Mouse (Mus musculus) cerebellum, postnatal 25 days (tissue): Measurements from ENCODE around the gene Klhl24.

ENCODE experiments used
- DNase-seq, 2 experiments: peaks; one replicate each; pipeline ENCODE4 v3.0.0; 2021; ENCODE audit warnings: mixed read lengths in 2 of 2

Gene Klhl24

DNA sequence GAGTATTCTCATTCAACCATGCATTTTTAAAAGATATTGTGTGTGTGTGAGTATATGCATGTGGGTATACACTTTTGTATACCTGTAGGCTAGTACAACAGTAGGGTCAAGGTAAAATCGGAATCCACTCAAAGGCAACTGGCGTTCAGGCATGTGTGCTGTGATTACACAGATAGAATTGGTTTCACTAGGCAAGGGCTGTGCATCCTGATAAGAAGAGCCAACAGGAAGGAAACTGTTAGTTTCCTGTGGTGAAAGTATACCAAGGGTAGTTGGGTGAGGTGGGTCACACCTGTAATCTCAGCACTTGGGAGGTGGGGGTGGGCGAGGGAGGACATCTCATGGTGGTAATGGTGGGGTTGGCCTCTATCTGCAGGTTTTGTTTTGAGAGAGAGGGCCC, 47.2 kb downstream of the Klhl24 start:
- DNase-seq: no peak

DNA sequence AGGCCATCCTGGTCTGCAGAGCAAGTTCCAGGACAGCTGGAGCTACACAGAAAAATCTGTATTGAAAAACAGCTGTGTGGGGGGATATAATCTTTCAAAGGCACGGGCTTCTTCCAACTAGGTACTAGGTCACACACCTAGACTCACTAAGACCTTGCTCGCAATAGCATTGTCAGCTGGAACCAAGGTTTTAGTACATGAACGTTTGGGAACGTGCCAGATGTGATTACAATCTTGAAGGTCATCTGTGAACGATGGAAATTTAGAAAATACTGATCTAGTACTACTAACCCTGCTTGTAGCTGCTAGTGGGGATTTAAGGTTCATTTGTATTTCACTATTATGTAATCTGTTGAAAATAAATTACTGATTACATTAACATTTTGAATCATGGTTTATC, 54.6 kb downstream of the Klhl24 start:
- no peak for DNase-seq

- no peak for DNase-seq
Observed at GRCm38 (mm10) chr16:20153742-20154141, 56.4 kb downstream of the Klhl24 start.

DNA sequence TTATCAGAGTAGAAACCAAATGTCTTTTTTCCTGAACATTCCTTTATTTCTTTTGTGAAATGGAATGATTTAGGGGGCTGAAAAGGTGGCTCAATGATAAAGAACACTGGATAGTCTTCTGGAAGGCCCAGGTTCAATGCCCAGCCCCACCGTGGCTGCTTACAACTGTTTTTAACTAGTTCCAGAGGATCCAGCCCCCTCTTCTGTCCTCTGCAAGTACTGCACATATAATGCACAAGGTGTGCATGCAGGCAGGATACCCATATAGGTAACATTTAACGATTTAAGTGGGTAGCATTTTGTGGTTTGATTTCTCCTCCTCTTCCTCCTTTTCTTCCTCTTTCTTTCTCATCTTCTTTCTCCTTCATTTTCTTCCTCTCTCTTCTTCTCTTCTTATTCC, 62.8 kb downstream of the Klhl24 start:
- DNase-seq: no peak

DNA sequence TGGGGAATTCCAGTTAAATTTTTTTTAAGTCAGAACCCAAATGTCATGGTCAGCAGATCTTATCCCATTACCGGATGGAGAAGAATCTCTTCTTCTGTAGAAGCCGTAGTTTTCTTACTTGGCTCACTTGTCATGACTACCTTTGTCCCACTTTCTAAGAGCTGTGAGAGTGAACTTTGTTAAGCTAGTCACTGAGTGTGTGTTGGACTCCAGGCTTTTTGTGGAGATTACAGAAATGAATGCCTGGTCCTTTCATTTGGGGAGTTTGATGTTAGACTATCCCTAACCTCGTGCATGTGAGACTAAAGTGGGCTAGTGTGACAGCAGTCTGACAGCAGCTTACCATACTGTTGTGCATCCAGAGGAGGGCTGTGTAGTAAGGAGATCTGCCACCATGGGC, 71.7 kb downstream of the Klhl24 start:
- no peak for DNase-seq

DNA sequence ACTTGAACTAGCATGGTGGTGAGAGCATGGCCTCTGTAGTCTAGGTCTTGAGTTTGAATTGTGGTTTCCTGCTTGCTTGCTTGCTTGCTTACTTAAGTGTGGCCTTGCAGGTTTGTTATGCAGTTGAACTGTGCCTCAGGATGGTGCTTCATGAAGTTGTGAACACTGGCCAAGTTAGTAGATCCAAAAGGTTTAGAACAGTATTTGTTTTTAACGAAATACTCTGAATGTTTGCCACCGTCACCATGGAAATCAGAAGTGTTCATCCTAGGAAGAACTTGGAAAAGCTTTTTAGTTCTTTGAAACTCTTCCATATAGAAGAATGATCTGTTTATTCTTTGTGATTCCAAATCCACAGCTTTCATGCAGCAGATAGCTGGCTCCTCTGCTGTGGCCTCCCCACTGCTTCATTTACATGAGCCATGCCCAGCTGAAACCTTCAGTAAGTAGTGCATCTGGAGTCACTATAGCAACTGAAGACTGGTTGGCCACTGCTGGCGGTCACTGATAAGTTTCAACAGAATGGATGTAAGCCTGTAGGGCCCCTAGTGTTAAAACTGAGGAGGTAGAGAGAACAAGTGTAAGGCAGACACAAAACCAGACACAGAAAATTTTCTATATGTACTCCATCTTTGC, 72.2 kb downstream of the Klhl24 start:
- DNase-seq: no peak
